Mouse (Mus musculus) liver, embryonic 13.5 days (tissue): Measurements from ENCODE around the gene Gm4553. TPM values are rescaled to one million over a fixed set of nuclear protein-coding genes. Genes with fewer than 3 reads are reported as not detected.
"Not testable (repeated sequence)": the region's sequence is repeated elsewhere in the genome, so short reads cannot be mapped to it uniquely, and the experiment has no call there.

Experiments
- ATAC-seq: fragments of 200-750 bp; cut with Nextera tagmentation; 2 replicates; pipeline ENCODE4 v1.8.0; 2017; ENCODE audit warnings: low read depth, mild to moderate bottlenecking, moderate number of reproducible peaks, moderate library complexity
- DNase-seq: peaks from one replicate; pipeline ENCODE4 v3.0.0; 2022
- H3K27ac ChIP-seq: fragments of 300-500 bp; sonication (generic); 2 replicates; pipeline ENCODE4 v1.5.1; 2015; ENCODE audit warnings: moderate library complexity, mild to moderate bottlenecking, inconsistent platforms
- H3K27me3 ChIP-seq: fragments of 300-500 bp; sonication (generic); 2 replicates; pipeline ENCODE4 v1.6.1; 2015; ENCODE audit warnings: mild to moderate bottlenecking, inconsistent platforms
- H3K36me3 ChIP-seq: fragments of 300-500 bp; sonication (generic); 2 replicates; pipeline ENCODE4 v1.6.1; 2015; ENCODE audit warnings: mild to moderate bottlenecking, inconsistent platforms
- H3K4me1 ChIP-seq: fragments of 300-500 bp; sonication (generic); replicated peaks from 2 replicates; pipeline ENCODE4 v1.6.1; 2015; ENCODE audit warnings: inconsistent platforms
- H3K4me2 ChIP-seq: fragments of 300-500 bp; sonication (generic); 2 replicates; pipeline ENCODE4 v1.6.1; 2015; ENCODE audit warnings: inconsistent platforms, mild to moderate bottlenecking, moderate library complexity
- H3K4me3 ChIP-seq: fragments of 300-500 bp; sonication (generic); replicated peaks from 2 replicates; pipeline ENCODE4 v1.5.1; 2015; ENCODE audit warnings: mild to moderate bottlenecking, inconsistent platforms
- H3K9ac ChIP-seq: fragments of 300-500 bp; sonication (generic); 2 replicates; pipeline ENCODE4 v1.6.1; 2015; ENCODE audit warnings: mild to moderate bottlenecking, inconsistent platforms
- H3K9me3 ChIP-seq: fragments of 300-500 bp; sonication (generic); replicated peaks from 2 replicates; pipeline ENCODE4 v1.6.1; 2016; ENCODE audit warnings: inconsistent platforms
- WGBS: fragments of 180-500 bp; shearing (Covaris S2); methylation state at CpG from one replicate; pipeline ENCODE4 v1.1.7; 2015; ENCODE audit not compliant: insufficient replicate concordance; 5-methylcytosine and 5-hydroxymethylcytosine counted together
- polyA plus RNA-seq: library from polyadenylated mRNA; unstranded; fragments of >200 nt; fragmentation: Nextera tagmentation; extraction: Ambion mirVana; gene quantifications from 2 replicates; pipeline ENCODE4 v1.2.1, GENCODE M21; 2015

Gene Gm4553
- not detected in 2 replicates for polyA plus RNA-seq

GRCm38 (mm10) chr7:142165639-142166038, at the start of gene Gm4553:
Gm4553 (minus strand) TSS chr7:142165739.
- not testable (repeated sequence) for DNase-seq, ATAC-seq, H3K27ac ChIP-seq, H3K4me1 ChIP-seq, H3K27me3 ChIP-seq, H3K9ac ChIP-seq, H3K4me2 ChIP-seq, H3K4me3 ChIP-seq, H3K9me3 ChIP-seq, H3K36me3 ChIP-seq

- H3K27me3 ChIP-seq, H3K9me3 ChIP-seq, H3K36me3 ChIP-seq, ATAC-seq, H3K4me3 ChIP-seq, H3K27ac ChIP-seq, H3K9ac ChIP-seq, H3K4me2 ChIP-seq, DNase-seq, H3K4me1 ChIP-seq: not testable (repeated sequence)
- WGBS, result 25% methylated on average over 1 of the region's 1 CpGs
Observed at GRCm38 (mm10) chr7:142212136-142212535, 46.6 kb upstream of the Gm4553 start.

- no peak for DNase-seq
- Histone ChIP-seq H3K4me2 (no peak within 1 kb of the TSS), H3K36me3 (no peaks in the 10 kb centered on the region), H3K4me3 (no peak within 1 kb of the TSS), H3K9me3 (no peaks in the 10 kb centered on the region), H3K27ac (no peak within 1 kb of the TSS), H3K4me1 (no peaks in the 10 kb centered on the region), H3K27me3 (no peaks in the 10 kb centered on the region), H3K9ac (no peak within 1 kb of the TSS)
- WGBS, result 57% methylated on average over 1 of the region's 1 CpGs
- ATAC-seq, result no peak
Observed at GRCm38 (mm10) chr7:142211559-142211958, 46.0 kb upstream of the Gm4553 start, which contains the start of gene Gm7579. Gm7579 (plus strand) TSS chr7:142211859.

GRCm38 (mm10) chr7:142206891-142207290, 41.4 kb upstream of the Gm4553 start:
- H3K9ac ChIP-seq, H3K4me2 ChIP-seq, ATAC-seq, H3K9me3 ChIP-seq, H3K27ac ChIP-seq, H3K4me1 ChIP-seq, DNase-seq, H3K36me3 ChIP-seq, H3K27me3 ChIP-seq, H3K4me3 ChIP-seq: not testable (repeated sequence)
- 56% methylated on average over 5 of the region's 5 CpGs for WGBS

GRCm38 (mm10) chr7:142205488-142205887, 39.9 kb upstream of the Gm4553 start:
- DNase-seq (no peak), ATAC-seq (no peak)
- Histone ChIP-seq H3K9ac (no peak overlapping the region), H3K27me3 (no peaks in the 10 kb centered on the region), H3K9me3 (no peaks in the 10 kb centered on the region), H3K27ac (no peak overlapping the region), H3K4me3 (no peak overlapping the region), H3K4me1 (no peaks in the 10 kb centered on the region), H3K36me3 (no peaks in the 10 kb centered on the region), H3K4me2 (no peak overlapping the region)

- Histone ChIP-seq H3K4me2 (no peak within 1 kb of the TSS), H3K27me3 (no peaks in the 10 kb centered on the region), H3K9me3 (no peaks in the 10 kb centered on the region), H3K9ac (no peak within 1 kb of the TSS), H3K4me1 (no peaks in the 10 kb centered on the region), H3K4me3 (no peak within 1 kb of the TSS), H3K27ac (no peak within 1 kb of the TSS), H3K36me3 (no peaks in the 10 kb centered on the region)
- ATAC-seq, result no peak
- 40% methylated on average over 1 of the region's 1 CpGs for whole genome bisulfite sequencing
- no peak for DNase-seq
Observed at GRCm38 (mm10) chr7:142201064-142201463, 35.5 kb upstream of the Gm4553 start, which contains the start of gene Krtap5-3. Krtap5-3 (plus strand) TSS chr7:142201364.

GRCm38 (mm10) chr7:142198748-142199147, 33.2 kb upstream of the Gm4553 start:
- Histone ChIP-seq H3K27me3 (no peaks in the 10 kb centered on the region), H3K9ac (no peak overlapping the region), H3K4me3 (no peak overlapping the region), H3K36me3 (no peaks in the 10 kb centered on the region), H3K4me1 (no peaks in the 10 kb centered on the region), H3K27ac (no peak overlapping the region), H3K4me2 (no peak overlapping the region), H3K9me3 (no peaks in the 10 kb centered on the region)
- WGBS, result 42% methylated on average over 2 of the region's 2 CpGs
- ATAC-seq, result no peak
- DNase-seq, result no peak

GRCm38 (mm10) chr7:142190289-142190688, 24.8 kb upstream of the Gm4553 start, which contains the start of gene Gm10153:
Gm10153 (minus strand) TSS chr7:142190389.
- DNase-seq (no peak), ATAC-seq (no peak)
- H3K36me3 ChIP-seq, result no peaks in the 10 kb centered on the region
- no peak within 1 kb of the TSS for H3K9ac ChIP-seq
- H3K4me3 ChIP-seq, result no peak within 1 kb of the TSS
- H3K27ac ChIP-seq, result no peak within 1 kb of the TSS
- H3K4me2 ChIP-seq, result no peak within 1 kb of the TSS
- no peaks in the 10 kb centered on the region for H3K4me1 ChIP-seq
- 37% methylated on average over 2 of the region's 2 CpGs for WGBS
- H3K27me3 ChIP-seq, result no peaks in the 10 kb centered on the region
- no peaks in the 10 kb centered on the region for H3K9me3 ChIP-seq

GRCm38 (mm10) chr7:142188156-142188555, 22.6 kb upstream of the Gm4553 start:
- Histone ChIP-seq H3K36me3 (no peaks in the 10 kb centered on the region), H3K27me3 (no peaks in the 10 kb centered on the region), H3K4me1 (no peaks in the 10 kb centered on the region), H3K9ac (no peak overlapping the region), H3K27ac (no peak overlapping the region), H3K4me3 (no peak overlapping the region), H3K4me2 (no peak overlapping the region), H3K9me3 (no peaks in the 10 kb centered on the region)
- 66% methylated on average over 2 of the region's 2 CpGs for WGBS
- no peak for DNase-seq
- no peak for ATAC-seq

GRCm38 (mm10) chr7:142181021-142181420, 15.5 kb upstream of the Gm4553 start:
- no peak overlapping the region for H3K4me3 ChIP-seq
- no peaks in the 10 kb centered on the region for H3K27me3 ChIP-seq
- H3K4me1 ChIP-seq, result no peaks in the 10 kb centered on the region
- WGBS, result 31% methylated on average over 1 of the region's 1 CpGs
- ATAC-seq (no peak), DNase-seq (no peak)
- H3K9ac ChIP-seq, result no peak overlapping the region
- no peak overlapping the region for H3K27ac ChIP-seq
- no peaks in the 10 kb centered on the region for H3K9me3 ChIP-seq
- no peaks in the 10 kb centered on the region for H3K36me3 ChIP-seq
- H3K4me2 ChIP-seq, result no peak overlapping the region

- H3K9me3 ChIP-seq, result no peaks in the 10 kb centered on the region
- no peak overlapping the region for H3K9ac ChIP-seq
- no peak overlapping the region for H3K27ac ChIP-seq
- H3K36me3 ChIP-seq, result no peaks in the 10 kb centered on the region
- ATAC-seq, result no peak
- no peak overlapping the region for H3K4me2 ChIP-seq
- H3K4me3 ChIP-seq, result no peak overlapping the region
- WGBS, result 58% methylated on average over 1 of the region's 1 CpGs
- H3K27me3 ChIP-seq, result no peaks in the 10 kb centered on the region
- no peak for DNase-seq
- H3K4me1 ChIP-seq, result no peaks in the 10 kb centered on the region
Observed at GRCm38 (mm10) chr7:142178685-142179084, 13.1 kb upstream of the Gm4553 start.

- H3K4me2 ChIP-seq, DNase-seq, H3K27me3 ChIP-seq, H3K4me1 ChIP-seq, H3K9me3 ChIP-seq, H3K4me3 ChIP-seq, H3K27ac ChIP-seq, ATAC-seq, H3K9ac ChIP-seq, H3K36me3 ChIP-seq: not testable (repeated sequence)
Observed at GRCm38 (mm10) chr7:142175905-142176304, 10.4 kb upstream of the Gm4553 start, which contains the start of gene Krtap5-2. Krtap5-2 (minus strand) TSS chr7:142176005.
